Mouse (Mus musculus): Measurements from ENCODE around the gene Ell2.

GRCm38 (mm10) chr13:75714407-75714806 is 7.8 kb downstream of the Ell2 start:
- TF ChIP-seq CTCF (IDR thresholded peaks at IDR 0.05; ENCODE audit: low read depth) (no peak), EP300 (optimal IDR thresholded peaks at IDR 0.05) (no peak)
